Comparison of ENCODE assay signal across 4 mouse cellular contexts in the genomic region with DNA sequence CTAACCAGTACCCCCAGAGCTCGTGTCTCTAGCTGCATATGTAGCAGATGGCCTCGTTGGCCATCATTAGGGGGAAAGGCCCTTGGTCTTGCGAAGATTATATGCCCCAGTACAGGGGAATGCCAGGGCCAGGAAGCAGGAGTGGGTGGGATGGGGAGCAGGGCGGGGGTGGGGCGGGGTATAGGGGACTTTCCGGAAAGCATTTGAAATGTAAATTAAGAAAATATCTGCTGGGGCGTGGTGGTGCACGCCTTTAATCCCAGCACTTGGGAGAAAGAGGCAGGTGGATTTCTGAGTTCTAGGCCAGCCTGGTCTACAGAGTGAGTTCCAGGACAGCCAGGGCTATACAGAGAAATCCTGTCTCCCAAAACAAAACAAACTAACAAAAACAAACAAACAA. TPM values are rescaled to one million over a fixed set of nuclear protein-coding genes. Genes with fewer than 3 reads are reported as not detected.
A peak's percentile ranks its signal among the peaks of the same experiment; 100 is the strongest.
DNase-seq lines count a peak whose midpoint lies in the region.
"Not testable (repeated sequence)": the region's sequence is repeated elsewhere in the genome, so short reads cannot be mapped to it uniquely, and the experiment has no call there.

No protein-coding gene starts in this region.

- H3K9ac ChIP-seq in ES-E14 (ENCODE audit: insufficient read depth, low read depth, low read length, poor library complexity, severe bottlenecking): not testable (repeated sequence)

- in situ Hi-C loops in ES-E14 (cut with MboI; ENCODE audit: low sequenced_read_pairs in 2 of 2, unreplicated experiment in 2 of 2): not testable (repeated sequence)

- not testable (repeated sequence) for H3K4me1 ChIP-seq in ES-E14 (ENCODE audit: control insufficient read depth in 2 of 2, insufficient read depth in 2 of 2, low read length in 2 of 2, poor library complexity in 1 of 2)

- H3K27ac ChIP-seq in ES-E14 (ENCODE audit: insufficient read depth, low read depth, low read length, poor library complexity, severe bottlenecking): peak overlapping the region; percentile 71; the same call in 1 of the 2 replicates

- not testable (repeated sequence) for H3K9me3 ChIP-seq in ES-E14 (ENCODE audit: control insufficient read depth, insufficient read depth, low read depth, low read length)

- not testable (repeated sequence) for H3K36me3 ChIP-seq in ES-E14 (ENCODE audit: control insufficient read depth, insufficient read depth, low read length, poor library complexity, severe bottlenecking)

- DNase-seq in ES-CJ7 (ENCODE audit: low read depth, low spot score): peak; percentile 75
- DNase-seq in ES-E14 (ENCODE audit: low read depth, low spot score): not testable (repeated sequence)
- DNase-seq in R1 (ENCODE audit: low read depth, low spot score): peak; percentile 87
- peak; percentile 82 for DNase-seq in ZHBTc4 (ENCODE audit: low read depth, low spot score)

- H3K4me3 ChIP-seq in ES-E14 (ENCODE audit: insufficient read depth in 1 of 2, low read depth in 1 of 2, low read length in 2 of 2, poor library complexity in 1 of 2, severe bottlenecking in 1 of 2): not testable (repeated sequence)

RNA-seq across cellular contexts. Expression of a gene that starts 14.0 kb away (rescaled TPM):
- 63.9 and 75.4 TPM in 2 replicates for total RNA-seq in ES-E14 (2012; rRNA removed)

RNA-seq across cellular contexts. Expression of a gene that starts 14.4 kb away (rescaled TPM):
- total RNA-seq in ES-E14 (2012; rRNA removed): 16.1 and 19.4 TPM in 2 replicates
